Mouse (Mus musculus): ENCODE results near the gene Pdzd8. TPM values are rescaled to one million over a fixed set of nuclear protein-coding genes. Genes with fewer than 3 reads are reported as not detected.
A peak's percentile ranks its signal among the peaks of the same experiment; 100 is the strongest.

The Pdzd8 gene
- polyA plus RNA-seq, 1 experiment from 2014 or later = 12.7 TPM

- Histone ChIP-seq H3K4me3 (ENCODE audit: low read depth, low read length) (no peak overlapping the region), H3K27ac (ENCODE audit: low read depth, low read length) (no peak overlapping the region), H3K4me2 (no peak overlapping the region), H3K4me1 (replicated peaks; ENCODE audit: control insufficient read depth, insufficient read depth, low read length) (peaks cover 33% of the 10 kb centered on the region), H3K27me3 (replicated peaks; ENCODE audit: control insufficient read depth, insufficient read depth, low read length) (no peaks in the 10 kb centered on the region), H3K9ac (ENCODE audit: low read depth, low read length) (no peak overlapping the region), H3K9me3 (ENCODE audit: control insufficient read depth, low read length) (no peaks in the 10 kb centered on the region), H3K36me3 (ENCODE audit: control insufficient read depth, insufficient read depth, low read length) (0 out of 2 replicates have a peak, but pooled peaks cover 4% of the 10 kb centered on the region)
- DNase-seq (ENCODE audit: low spot score) (no peak), ATAC-seq (replicated peaks; ENCODE audit: low FRiP score) (no peak)
- WGBS = 97% methylated on average over 1 of the region's 1 CpGs
Measured at GRCm38 (mm10) chr19:59336655-59337054, 8.9 kb downstream of the Pdzd8 start.

GRCm38 (mm10) chr19:59330816-59331225, 14.8 kb downstream of the Pdzd8 start:
- H3K9ac ChIP-seq (ENCODE audit: low read depth, low read length) = no peak overlapping the region
- no peak overlapping the region for H3K4me2 ChIP-seq
- H3K27me3 ChIP-seq (replicated peaks; ENCODE audit: control insufficient read depth, insufficient read depth, low read length) = no peaks in the 10 kb centered on the region
- H3K27ac ChIP-seq (ENCODE audit: low read depth, low read length) = no peak overlapping the region
- peaks cover 22% of the 10 kb centered on the region for H3K4me1 ChIP-seq (replicated peaks; ENCODE audit: control insufficient read depth, insufficient read depth, low read length)
- H3K9me3 ChIP-seq (ENCODE audit: control insufficient read depth, low read length) = no peaks in the 10 kb centered on the region
- peak; percentile 88 for ATAC-seq (replicated peaks; ENCODE audit: low FRiP score)
- DNase-seq (ENCODE audit: low spot score) = no peak
- no peak overlapping the region for H3K4me3 ChIP-seq (ENCODE audit: low read depth, low read length)
- no peaks in the 10 kb centered on the region for H3K36me3 ChIP-seq (ENCODE audit: control insufficient read depth, insufficient read depth, low read length)

- no peak within 1 kb of the TSS for H3K4me3 ChIP-seq (ENCODE audit: low read depth, low read length)
- WGBS = 93% methylated on average over 12 of the region's 14 CpGs
- no peaks in the 10 kb centered on the region for H3K9me3 ChIP-seq (ENCODE audit: control insufficient read depth, low read length)
- H3K4me1 ChIP-seq (replicated peaks; ENCODE audit: control insufficient read depth, insufficient read depth, low read length) = no peaks in the 10 kb centered on the region
- H3K36me3 ChIP-seq (ENCODE audit: control insufficient read depth, insufficient read depth, low read length) = no peaks in the 10 kb centered on the region
- no peak within 1 kb of the TSS for H3K27ac ChIP-seq (ENCODE audit: low read depth, low read length)
- no peak for DNase-seq (ENCODE audit: low spot score)
- no peak for ATAC-seq (replicated peaks; ENCODE audit: low FRiP score)
- no peaks in the 10 kb centered on the region for H3K27me3 ChIP-seq (replicated peaks; ENCODE audit: control insufficient read depth, insufficient read depth, low read length)
- H3K4me2 ChIP-seq = no peak within 1 kb of the TSS
- no peak within 1 kb of the TSS for H3K9ac ChIP-seq (ENCODE audit: low read depth, low read length)
Measured at GRCm38 (mm10) chr19:59321990-59322389, 23.6 kb downstream of the Pdzd8 start, which contains the start of gene Rps12-ps3. Gene Rps12-ps3, plus strand, starts transcription at chr19:59322290.

GRCm38 (mm10) chr19:59316571-59316970, 29.0 kb downstream of the Pdzd8 start:
- H3K27ac ChIP-seq (ENCODE audit: low read depth, low read length) = no peak overlapping the region
- no peak overlapping the region for H3K9ac ChIP-seq (ENCODE audit: low read depth, low read length)
- H3K4me2 ChIP-seq = no peak overlapping the region
- no peaks in the 10 kb centered on the region for H3K27me3 ChIP-seq (replicated peaks; ENCODE audit: control insufficient read depth, insufficient read depth, low read length)
- DNase-seq (ENCODE audit: low spot score) = no peak
- ATAC-seq (replicated peaks; ENCODE audit: low FRiP score) = no peak
- no peaks in the 10 kb centered on the region for H3K9me3 ChIP-seq (ENCODE audit: control insufficient read depth, low read length)
- H3K4me1 ChIP-seq (replicated peaks; ENCODE audit: control insufficient read depth, insufficient read depth, low read length) = no peaks in the 10 kb centered on the region
- no peak overlapping the region for H3K4me3 ChIP-seq (ENCODE audit: low read depth, low read length)
- peaks cover 5% of the 10 kb centered on the region; the same call in 1 of the 2 replicates for H3K36me3 ChIP-seq (ENCODE audit: control insufficient read depth, insufficient read depth, low read length)

GRCm38 (mm10) chr19:59315308-59315707, 30.3 kb downstream of the Pdzd8 start:
- Histone ChIP-seq H3K4me1 (replicated peaks; ENCODE audit: control insufficient read depth, insufficient read depth, low read length) (no peaks in the 10 kb centered on the region), H3K4me2 (no peak overlapping the region), H3K4me3 (ENCODE audit: low read depth, low read length) (no peak overlapping the region), H3K27me3 (replicated peaks; ENCODE audit: control insufficient read depth, insufficient read depth, low read length) (no peaks in the 10 kb centered on the region), H3K27ac (ENCODE audit: low read depth, low read length) (no peak overlapping the region), H3K36me3 (ENCODE audit: control insufficient read depth, insufficient read depth, low read length) (peaks cover 5% of the 10 kb centered on the region; the same call in 1 of the 2 replicates), H3K9ac (ENCODE audit: low read depth, low read length) (no peak overlapping the region), H3K9me3 (ENCODE audit: control insufficient read depth, low read length) (no peaks in the 10 kb centered on the region)
- no peak for DNase-seq (ENCODE audit: low spot score)
- ATAC-seq (replicated peaks; ENCODE audit: low FRiP score) = no peak

GRCm38 (mm10) chr19:59292183-59292839, 53.3 kb downstream of the Pdzd8 start:
- Histone ChIP-seq H3K9ac (ENCODE audit: low read depth, low read length) (no peak overlapping the region), H3K4me2 (no peak overlapping the region), H3K36me3 (ENCODE audit: control insufficient read depth, insufficient read depth, low read length) (no peaks in the 10 kb centered on the region), H3K4me1 (replicated peaks; ENCODE audit: control insufficient read depth, insufficient read depth, low read length) (no peaks in the 10 kb centered on the region; the same call in 1 of the 2 replicates), H3K27ac (ENCODE audit: low read depth, low read length) (no peak overlapping the region), H3K9me3 (ENCODE audit: control insufficient read depth, low read length) (no peaks in the 10 kb centered on the region), H3K27me3 (replicated peaks; ENCODE audit: control insufficient read depth, insufficient read depth, low read length) (no peaks in the 10 kb centered on the region), H3K4me3 (ENCODE audit: low read depth, low read length) (no peak overlapping the region)
- ATAC-seq (replicated peaks; ENCODE audit: low FRiP score) = no peak; the same call in 1 of the 2 replicates
- no peak for DNase-seq (ENCODE audit: low spot score)
- WGBS = 79% methylated on average over 5 of the region's 5 CpGs

- H3K9ac ChIP-seq (ENCODE audit: low read depth, low read length) = no peak overlapping the region
- ATAC-seq (replicated peaks; ENCODE audit: low FRiP score) = no peak
- no peak overlapping the region for H3K27ac ChIP-seq (ENCODE audit: low read depth, low read length)
- H3K4me3 ChIP-seq (ENCODE audit: low read depth, low read length) = no peak overlapping the region
- no peaks in the 10 kb centered on the region; the same call in 1 of the 2 replicates for H3K4me1 ChIP-seq (replicated peaks; ENCODE audit: control insufficient read depth, insufficient read depth, low read length)
- H3K4me2 ChIP-seq = no peak overlapping the region
- no peaks in the 10 kb centered on the region for H3K27me3 ChIP-seq (replicated peaks; ENCODE audit: control insufficient read depth, insufficient read depth, low read length)
- no peak for DNase-seq (ENCODE audit: low spot score)
- no peaks in the 10 kb centered on the region for H3K36me3 ChIP-seq (ENCODE audit: control insufficient read depth, insufficient read depth, low read length)
- no peaks in the 10 kb centered on the region for H3K9me3 ChIP-seq (ENCODE audit: control insufficient read depth, low read length)
- WGBS = 85% methylated on average over 6 of the region's 6 CpGs
Measured at GRCm38 (mm10) chr19:59289811-59290210, 55.8 kb downstream of the Pdzd8 start.

GRCm38 (mm10) chr19:59289042-59289441, 56.5 kb downstream of the Pdzd8 start:
- DNase-seq (ENCODE audit: low spot score) = no peak

GRCm38 (mm10) chr19:59282001-59282400, 63.6 kb downstream of the Pdzd8 start:
- Histone ChIP-seq H3K4me3 (ENCODE audit: low read depth, low read length) (no peak overlapping the region), H3K36me3 (ENCODE audit: control insufficient read depth, insufficient read depth, low read length) (no peaks in the 10 kb centered on the region), H3K4me1 (replicated peaks; ENCODE audit: control insufficient read depth, insufficient read depth, low read length) (no peaks in the 10 kb centered on the region), H3K27ac (ENCODE audit: low read depth, low read length) (no peak overlapping the region), H3K9me3 (ENCODE audit: control insufficient read depth, low read length) (no peaks in the 10 kb centered on the region), H3K27me3 (replicated peaks; ENCODE audit: control insufficient read depth, insufficient read depth, low read length) (no peaks in the 10 kb centered on the region), H3K9ac (ENCODE audit: low read depth, low read length) (no peak overlapping the region), H3K4me2 (no peak overlapping the region)
- DNase-seq (ENCODE audit: low spot score) = peak; percentile 17
- 86% methylated on average over 3 of the region's 3 CpGs for WGBS
- ATAC-seq (replicated peaks; ENCODE audit: low FRiP score) = no peak

More at GRCm38 (mm10) chr19:59289042-59289441, 56.5 kb downstream of the Pdzd8 start:
- no peaks in the 10 kb centered on the region; the same call in 1 of the 2 replicates for H3K4me1 ChIP-seq (replicated peaks; ENCODE audit: control insufficient read depth, insufficient read depth, low read length)
- no peak overlapping the region for H3K27ac ChIP-seq (ENCODE audit: low read depth, low read length)
- H3K27me3 ChIP-seq (replicated peaks; ENCODE audit: control insufficient read depth, insufficient read depth, low read length) = no peaks in the 10 kb centered on the region
- H3K36me3 ChIP-seq (ENCODE audit: control insufficient read depth, insufficient read depth, low read length) = no peaks in the 10 kb centered on the region
- no peaks in the 10 kb centered on the region for H3K9me3 ChIP-seq (ENCODE audit: control insufficient read depth, low read length)
- ATAC-seq (replicated peaks; ENCODE audit: low FRiP score) = no peak
- H3K4me3 ChIP-seq (ENCODE audit: low read depth, low read length) = no peak overlapping the region
- H3K4me2 ChIP-seq = no peak overlapping the region
- H3K9ac ChIP-seq (ENCODE audit: low read depth, low read length) = no peak overlapping the region

Data from liver, embryonic 11.5 days (tissue).